Mouse (Mus musculus) heart, postnatal 0 days (tissue): Measurements from ENCODE around the gene Tspyl1. TPM values are rescaled to one million over a fixed set of nuclear protein-coding genes. Genes with fewer than 3 reads are reported as not detected.
A peak's percentile ranks its signal among the peaks of the same experiment; 100 is the strongest.

ENCODE experiments used
- ATAC-seq: fragments of 200-750 bp; cut with Nextera tagmentation; 2 replicates; pipeline ENCODE4 v1.8.0; 2017; ENCODE audit warnings: low read depth, moderate number of reproducible peaks, moderate library complexity; ENCODE audit not compliant: insufficient read depth
- DNase-seq: peaks from one replicate; pipeline ENCODE4 v3.0.0-alpha.2; 2016; ENCODE audit warnings: low spot score
- H3K27ac ChIP-seq: fragments of 300-500 bp; sonication (generic); 2 replicates; pipeline ENCODE4 v1.5.1; 2014; ENCODE audit warnings: low read depth, mild to moderate bottlenecking
- H3K27me3 ChIP-seq: fragments of 300-500 bp; sonication (generic); 2 replicates; pipeline ENCODE4 v1.6.1; 2014; ENCODE audit warnings: low read length, mixed read lengths; ENCODE audit not compliant: control insufficient read depth, insufficient read depth
- H3K36me3 ChIP-seq: fragments of 300-500 bp; sonication (generic); replicated peaks from 2 replicates; pipeline ENCODE4 v1.6.1; 2014; ENCODE audit warnings: low read length, mixed read lengths; ENCODE audit not compliant: control insufficient read depth, insufficient read depth
- H3K4me1 ChIP-seq: fragments of 300-500 bp; sonication (generic); 2 replicates; pipeline ENCODE4 v1.6.1; 2014; ENCODE audit warnings: antibody characterized with exemption; ENCODE audit not compliant: control insufficient read depth, insufficient read depth
- H3K4me2 ChIP-seq: fragments of 300-500 bp; sonication (generic); 2 replicates; pipeline ENCODE4 v1.6.1; 2014; ENCODE audit warnings: low read depth, mild to moderate bottlenecking, low read length, moderate library complexity
- H3K4me3 ChIP-seq: fragments of 300-500 bp; sonication (generic); 2 replicates; pipeline ENCODE4 v1.5.1; 2014; ENCODE audit warnings: low read depth, low read length
- H3K9ac ChIP-seq: fragments of 300-500 bp; sonication (generic); replicated peaks from 2 replicates; pipeline ENCODE4 v1.6.1; 2014; ENCODE audit warnings: low read depth, low read length, mixed read lengths
- H3K9me3 ChIP-seq: fragments of 300-500 bp; sonication (generic); replicated peaks from 2 replicates; pipeline ENCODE4 v1.6.1; 2016; ENCODE audit warnings: low read length; ENCODE audit not compliant: control insufficient read depth
- CTCF ChIP-seq: IDR thresholded peaks from 2 replicates; pipeline ENCODE4 v1.5.1; 2016; ENCODE audit warnings: antibody characterized with exemption, control low read depth, low read depth
- EP300 ChIP-seq: IDR thresholded peaks from 2 replicates; pipeline ENCODE4 v1.6.1; 2016; ENCODE audit warnings: antibody characterized with exemption, low read depth
- WGBS: fragments of 180-500 bp; shearing (Covaris S2); extraction: QIAGEN DNeasy Blood & Tissue Kit; methylation state at CpG from one replicate; pipeline ENCODE4 v1.1.7; 2014; 5-methylcytosine and 5-hydroxymethylcytosine counted together
- polyA plus RNA-seq: library from polyadenylated mRNA; unstranded; fragments of >200 nt; fragmentation: Nextera tagmentation; extraction: Ambion mirVana; gene quantifications from 2 replicates; pipeline ENCODE4 v1.2.1, GENCODE M21; 2015
- total RNA-seq: library from RNA; depleted of rRNA; stranded (reverse); fragments of >200 nt; gene quantifications from 2 replicates; pipeline ENCODE4 v1.2.3, GENCODE M21; 2014; ENCODE audit warnings: low replicate concordance; rRNA removed

The Tspyl1 gene
- total RNA-seq (56.3 and 62.1 TPM in 2 replicates), polyA plus RNA-seq (61.2 and 69.1 TPM in 2 replicates)

GRCm38 (mm10) chr10:34281962-34282388 lies at the start of gene Tspyl1:
Tspyl1 (plus strand) TSS chr10:34282190.
- Histone ChIP-seq H3K4me3 (peak within 1 kb of the TSS; percentile 89), H3K4me2 (peak within 1 kb of the TSS; percentile 69), H3K9ac (peak within 1 kb of the TSS; percentile 93), H3K27me3 (no peaks in the 10 kb centered on the region), H3K36me3 (no peaks in the 10 kb centered on the region), H3K4me1 (peaks cover 21% of the 10 kb centered on the region), H3K27ac (peak within 1 kb of the TSS; percentile 88), H3K9me3 (no peaks in the 10 kb centered on the region)
- under 1% methylated on average over 31 of the region's 38 CpGs for WGBS
- TF ChIP-seq CTCF (no peak), EP300 (peak; percentile 99)
- ATAC-seq: peak; percentile 98
- DNase-seq: peak; percentile 96

- Histone ChIP-seq H3K4me3 (no peak overlapping the region), H3K9ac (no peak overlapping the region), H3K27ac (no peak overlapping the region), H3K4me2 (no peak overlapping the region), H3K36me3 (no peaks in the 10 kb centered on the region), H3K27me3 (no peaks in the 10 kb centered on the region), H3K9me3 (no peaks in the 10 kb centered on the region), H3K4me1 (no peaks in the 10 kb centered on the region)
- WGBS: 58% methylated on average over 1 of the region's 1 CpGs
- no peak for TF ChIP-seq CTCF
- TF ChIP-seq EP300: no peak
- DNase-seq (no peak), ATAC-seq (no peak)
Measured at GRCm38 (mm10) chr10:34233418-34233817, 48.6 kb upstream of the Tspyl1 start.

- 38% methylated on average over 2 of the region's 2 CpGs for WGBS
- no peaks in the 10 kb centered on the region for H3K9me3 ChIP-seq
- H3K36me3 ChIP-seq: no peaks in the 10 kb centered on the region
- no peaks in the 10 kb centered on the region for H3K27me3 ChIP-seq
- TF ChIP-seq CTCF (peak; percentile 55), EP300 (no peak)
- H3K4me3 ChIP-seq: no peak overlapping the region
- peak; percentile 52 for DNase-seq
- no peak overlapping the region for H3K9ac ChIP-seq
- no peaks in the 10 kb centered on the region for H3K4me1 ChIP-seq
- H3K27ac ChIP-seq: no peak overlapping the region
- no peak for ATAC-seq
- no peak overlapping the region for H3K4me2 ChIP-seq
Measured at GRCm38 (mm10) chr10:34233931-34234745, 47.9 kb upstream of the Tspyl1 start.

GRCm38 (mm10) chr10:34235384-34235783 lies 46.6 kb upstream of the Tspyl1 start:
- no peak overlapping the region for H3K4me2 ChIP-seq
- no peak for ATAC-seq
- DNase-seq: no peak

GRCm38 (mm10) chr10:34236569-34236968 lies 45.4 kb upstream of the Tspyl1 start:
- Histone ChIP-seq H3K9me3 (no peaks in the 10 kb centered on the region), H3K27ac (no peak overlapping the region), H3K4me2 (no peak overlapping the region), H3K4me3 (no peak overlapping the region), H3K36me3 (no peaks in the 10 kb centered on the region), H3K27me3 (no peaks in the 10 kb centered on the region), H3K4me1 (no peaks in the 10 kb centered on the region), H3K9ac (no peak overlapping the region)
- 73% methylated on average over 5 of the region's 5 CpGs for WGBS
- ATAC-seq (no peak), DNase-seq (no peak)
- TF ChIP-seq CTCF (no peak), EP300 (no peak)

More at GRCm38 (mm10) chr10:34235384-34235783, 46.6 kb upstream of the Tspyl1 start:
- Histone ChIP-seq H3K36me3 (no peaks in the 10 kb centered on the region), H3K9me3 (no peaks in the 10 kb centered on the region), H3K4me3 (no peak overlapping the region), H3K27ac (no peak overlapping the region), H3K4me1 (no peaks in the 10 kb centered on the region), H3K9ac (no peak overlapping the region), H3K27me3 (no peaks in the 10 kb centered on the region)
- TF ChIP-seq EP300 (no peak), CTCF (no peak)
- WGBS: 38% methylated on average over 3 of the region's 3 CpGs
